Mouse (Mus musculus) heart, adult 9 months (tissue): ENCODE data around the gene Nxph2.
"Not testable (repeated sequence)": the region's sequence is repeated elsewhere in the genome, so short reads cannot be mapped to it uniquely, and the experiment has no call there.

ENCODE experiments used
- DNase-seq, 2 experiments: peaks; one replicate each; pipeline ENCODE4 v3.0.0; 2022; ENCODE audit warnings: low spot score in 2 of 2

Gene Nxph2

DNA sequence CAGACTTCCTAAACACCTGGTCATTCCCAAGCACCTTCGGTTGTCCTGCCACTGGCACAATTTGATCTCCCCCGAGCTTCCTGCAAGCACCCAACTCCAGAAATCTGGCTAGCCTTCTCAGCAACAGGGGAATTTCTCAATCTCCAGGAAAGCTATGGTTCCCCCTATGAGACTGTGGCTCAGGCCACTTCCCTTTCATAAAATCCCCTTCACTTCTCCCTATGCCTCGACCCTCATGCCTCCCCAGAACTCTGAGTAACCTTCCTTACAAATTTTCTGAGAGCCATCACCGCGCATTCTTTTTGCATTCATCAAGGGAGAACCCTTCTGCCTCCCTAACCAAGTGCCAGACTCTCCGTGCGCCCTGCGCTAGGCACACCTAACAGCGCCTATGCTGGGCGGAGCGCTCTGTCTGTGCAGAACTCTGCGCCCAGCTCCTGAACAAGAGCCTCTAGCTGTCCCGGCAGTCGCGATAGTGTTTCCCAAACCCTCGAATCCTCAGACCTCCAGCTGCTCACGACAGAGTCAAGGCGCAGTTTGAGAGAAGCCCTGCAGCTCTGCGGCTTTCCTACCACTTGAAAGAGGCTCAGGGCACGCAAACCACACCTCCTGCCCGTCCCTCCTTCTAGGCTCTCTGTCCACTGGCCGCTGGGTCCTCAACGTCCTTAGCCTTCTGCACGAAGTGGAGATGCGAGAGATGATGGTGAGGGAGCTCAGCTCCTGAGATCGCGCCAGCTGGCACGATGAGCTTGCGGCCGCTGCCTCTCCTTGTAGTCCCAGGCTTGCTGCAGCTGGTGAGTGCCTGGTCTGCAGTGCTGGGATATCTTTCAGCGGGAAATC is at the start of gene Nxph2:
Gene Nxph2 (plus strand): TSS at position 501 of the 840 bp plus-strand sequence.
- no peak for DNase-seq

DNA sequence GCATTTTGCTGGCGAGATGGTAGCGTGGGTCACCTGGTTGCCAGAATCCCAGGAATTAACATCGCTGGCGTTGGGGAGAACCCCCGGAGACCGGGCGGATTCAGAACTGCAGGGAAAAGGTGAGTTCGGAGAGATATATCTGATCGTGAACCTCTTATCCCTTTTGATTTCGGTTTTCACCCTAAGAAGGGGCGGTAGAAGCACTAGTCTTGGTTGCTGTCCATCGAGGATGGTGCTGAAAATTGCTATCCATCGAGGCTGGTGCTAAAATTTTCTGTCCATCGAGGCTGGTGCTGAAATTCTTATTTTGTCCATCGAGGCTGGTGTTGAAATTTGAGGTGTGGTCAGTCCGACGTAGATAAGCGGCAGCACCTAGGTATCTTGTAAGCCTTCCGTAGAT is 30.1 kb upstream of the Nxph2 start:
- DNase-seq = not testable (repeated sequence)

- DNase-seq = no peak
Measured at GRCm38 (mm10) chr2:23314869-23315268, 6.2 kb upstream of the Nxph2 start.
